Mouse (Mus musculus): ENCODE measurements around the gene Prim2. TPM values are rescaled to one million over a fixed set of nuclear protein-coding genes. Genes with fewer than 3 reads are reported as not detected.

The Prim2 gene
- polyA plus RNA-seq, 1 experiment from 2014 or later = 34.4 TPM

DNA sequence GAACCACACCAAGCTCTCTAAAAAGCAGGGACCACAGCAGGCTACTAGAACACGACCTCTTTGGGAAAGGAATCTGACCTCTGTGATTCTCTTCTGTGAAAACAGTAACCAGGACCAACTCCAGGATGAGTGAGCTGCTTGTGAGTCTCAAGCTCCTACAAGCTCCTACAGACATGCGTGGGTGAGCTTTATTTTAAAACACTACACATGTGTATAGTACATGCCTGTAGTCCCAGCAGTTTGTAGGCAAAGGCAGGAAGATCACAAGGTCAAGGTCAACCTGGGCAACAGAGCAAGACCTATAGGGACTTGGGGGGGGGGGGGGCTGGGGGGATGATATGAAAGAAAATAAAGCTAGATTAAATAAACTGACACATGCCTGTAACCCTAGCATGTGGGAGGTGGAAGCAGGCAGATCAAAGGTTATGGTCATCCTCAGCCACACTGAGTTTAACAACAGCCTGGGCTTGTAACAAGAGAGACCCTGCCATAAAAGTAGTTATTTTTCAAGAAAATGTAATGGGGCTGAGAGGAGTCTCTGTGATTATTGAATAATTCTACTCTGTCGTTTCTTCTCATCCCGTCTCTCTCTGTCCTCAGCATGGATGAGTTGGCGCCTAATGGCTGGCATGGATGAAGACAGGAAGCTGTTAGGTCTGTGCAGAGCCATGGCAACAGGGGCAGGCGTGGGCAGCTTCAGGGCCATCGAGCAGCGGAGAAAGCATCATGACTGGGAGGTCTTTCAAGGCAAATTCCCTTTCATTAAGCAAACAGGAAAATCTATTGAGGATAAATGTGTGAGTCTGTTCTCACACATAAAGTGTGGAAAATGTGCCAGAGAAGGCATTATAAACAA, 78.8 kb downstream of the Prim2 start:
- no peak overlapping the region for H3K4me3 ChIP-seq (replicated peaks)
- H3K27ac ChIP-seq (replicated peaks) = no peak overlapping the region
- H3K4me1 ChIP-seq (replicated peaks) = no peaks in the 10 kb centered on the region; the same call in 1 of the 2 replicates
- WGBS (ENCODE audit: insufficient replicate concordance) = 81% methylated on average over 8 of the region's 8 CpGs
- no peaks in the 10 kb centered on the region for H3K27me3 ChIP-seq
- no peak overlapping the region for H3K4me2 ChIP-seq
- no peak for ATAC-seq (ENCODE audit: insufficient read depth)
- peaks cover 4% of the 10 kb centered on the region; the same call in 1 of the 2 replicates for H3K36me3 ChIP-seq (replicated peaks)
- H3K9ac ChIP-seq = no peak overlapping the region
- no peaks in the 10 kb centered on the region for H3K9me3 ChIP-seq (replicated peaks)

DNA sequence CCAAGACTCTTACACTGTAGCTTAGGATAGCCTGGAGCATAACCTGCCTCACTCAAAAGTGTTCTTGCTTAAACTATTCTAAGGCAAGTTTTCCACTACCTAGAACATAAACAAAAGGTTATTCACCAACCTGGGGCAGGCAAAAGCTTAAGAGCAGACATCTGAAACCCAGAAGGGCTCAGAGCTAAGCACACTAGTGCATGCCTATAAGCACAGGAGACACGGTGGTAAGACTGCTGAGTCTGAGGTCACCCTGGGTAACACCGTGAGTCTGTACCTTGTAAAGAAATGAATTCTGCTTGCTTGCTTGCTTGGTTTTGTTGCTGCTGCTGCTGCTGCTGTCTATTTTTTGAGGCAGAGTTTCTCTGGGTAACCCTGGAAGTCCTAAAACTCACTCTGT, 80.1 kb downstream of the Prim2 start:
- peaks cover 4% of the 10 kb centered on the region; the same call in 1 of the 2 replicates for H3K36me3 ChIP-seq (replicated peaks)

DNA sequence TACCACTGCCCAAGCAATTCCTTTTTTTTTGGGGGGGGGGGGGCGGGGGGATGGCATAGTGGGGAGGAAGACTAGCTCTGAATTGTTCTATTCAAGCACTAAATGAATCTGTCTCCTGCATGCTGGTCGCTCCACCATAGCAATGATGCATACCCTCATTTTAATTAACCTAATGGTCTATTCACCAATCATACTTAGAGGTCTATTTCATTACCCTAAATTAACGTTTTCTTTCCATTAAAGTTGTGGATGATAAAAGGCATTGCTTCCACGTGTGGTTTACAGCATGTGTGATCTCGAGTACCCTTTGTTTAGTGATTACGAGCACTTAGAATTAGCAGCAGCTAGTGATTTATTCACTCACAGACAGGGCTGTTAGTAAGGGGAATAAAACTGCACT, 81.0 kb downstream of the Prim2 start:
- no peaks in the 10 kb centered on the region for H3K9me3 ChIP-seq (replicated peaks)
- H3K27me3 ChIP-seq = no peaks in the 10 kb centered on the region
- WGBS (ENCODE audit: insufficient replicate concordance) = 61% methylated on average over 6 of the region's 6 CpGs

More for the DNA sequence above, 80.1 kb downstream of the Prim2 start:
- Histone ChIP-seq H3K9me3 (replicated peaks) (no peaks in the 10 kb centered on the region), H3K4me1 (replicated peaks) (peaks cover 3% of the 10 kb centered on the region; the same call in 1 of the 2 replicates), H3K27me3 (no peaks in the 10 kb centered on the region), H3K4me3 (replicated peaks) (no peak overlapping the region), H3K4me2 (no peak overlapping the region), H3K27ac (replicated peaks) (no peak overlapping the region), H3K9ac (no peak overlapping the region)
- WGBS (ENCODE audit: insufficient replicate concordance) = 75% methylated on average over 2 of the region's 2 CpGs
- ATAC-seq (ENCODE audit: insufficient read depth) = no peak

GRCm38 (mm10) chr1:33584590-33584978, 85.0 kb downstream of the Prim2 start:
- ATAC-seq (ENCODE audit: insufficient read depth) = no peak
- H3K27ac ChIP-seq (replicated peaks) = no peak overlapping the region
- H3K9me3 ChIP-seq (replicated peaks) = no peaks in the 10 kb centered on the region
- no peaks in the 10 kb centered on the region for H3K27me3 ChIP-seq
- H3K9ac ChIP-seq = no peak overlapping the region
- H3K4me2 ChIP-seq = no peak overlapping the region
- H3K4me1 ChIP-seq (replicated peaks) = peaks cover 16% of the 10 kb centered on the region
- no peak overlapping the region for H3K4me3 ChIP-seq (replicated peaks)
- H3K36me3 ChIP-seq (replicated peaks) = no peaks in the 10 kb centered on the region; the same call in 1 of the 2 replicates

More for the DNA sequence above, 81.0 kb downstream of the Prim2 start:
- H3K36me3 ChIP-seq (replicated peaks) = peaks cover 4% of the 10 kb centered on the region; the same call in 1 of the 2 replicates
- H3K4me3 ChIP-seq (replicated peaks) = no peak overlapping the region
- no peak overlapping the region for H3K9ac ChIP-seq
- peaks cover 3% of the 10 kb centered on the region; the same call in 1 of the 2 replicates for H3K4me1 ChIP-seq (replicated peaks)
- no peak for ATAC-seq (ENCODE audit: insufficient read depth)
- no peak overlapping the region for H3K27ac ChIP-seq (replicated peaks)
- H3K4me2 ChIP-seq = no peak overlapping the region

DNA sequence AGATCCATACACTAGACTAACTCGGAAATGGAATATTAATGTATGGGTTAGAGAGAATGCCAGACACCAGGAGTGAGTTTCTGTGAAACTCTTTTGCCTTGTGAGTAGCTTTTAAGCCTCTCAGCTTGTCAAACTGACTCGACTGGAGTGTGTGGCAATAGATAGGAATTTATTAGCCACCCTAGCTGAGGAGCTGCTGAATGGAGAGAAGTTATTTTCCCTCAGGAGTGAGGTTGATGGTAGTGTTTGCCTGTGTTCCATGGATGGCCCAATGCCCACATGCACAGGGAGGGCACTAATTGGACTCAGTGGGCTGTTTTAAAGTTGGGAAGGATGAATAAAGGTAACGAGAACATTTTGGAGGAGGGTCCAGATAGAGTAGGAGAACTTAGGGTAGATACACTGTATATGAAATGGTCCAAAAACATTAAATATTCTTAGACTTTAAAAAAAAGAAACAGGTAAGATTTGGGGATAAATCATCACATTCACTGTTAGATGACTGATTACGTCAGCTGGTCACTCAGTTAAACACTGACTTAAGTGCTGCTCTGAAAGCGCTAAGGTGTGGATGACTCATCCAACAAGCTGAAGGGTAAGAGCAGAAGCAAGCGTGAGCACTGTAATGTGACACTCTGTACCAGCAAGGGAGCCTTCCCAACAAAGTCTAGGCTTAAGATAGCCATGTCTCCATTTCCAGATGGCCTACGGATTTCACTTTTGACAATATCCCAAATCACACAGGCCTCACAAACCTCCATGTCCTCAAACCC, 85.6 kb downstream of the Prim2 start:
- H3K9ac ChIP-seq = no peak overlapping the region
- peaks cover 21% of the 10 kb centered on the region for H3K4me1 ChIP-seq (replicated peaks)
- 79% methylated on average over 7 of the region's 7 CpGs for WGBS (ENCODE audit: insufficient replicate concordance)
- ATAC-seq (ENCODE audit: insufficient read depth) = no peak
- H3K36me3 ChIP-seq (replicated peaks) = no peaks in the 10 kb centered on the region
- no peak overlapping the region for H3K27ac ChIP-seq (replicated peaks)
- H3K9me3 ChIP-seq (replicated peaks) = no peaks in the 10 kb centered on the region
- no peak overlapping the region for H3K4me3 ChIP-seq (replicated peaks)
- H3K27me3 ChIP-seq = no peaks in the 10 kb centered on the region
- H3K4me2 ChIP-seq = no peak overlapping the region

DNA sequence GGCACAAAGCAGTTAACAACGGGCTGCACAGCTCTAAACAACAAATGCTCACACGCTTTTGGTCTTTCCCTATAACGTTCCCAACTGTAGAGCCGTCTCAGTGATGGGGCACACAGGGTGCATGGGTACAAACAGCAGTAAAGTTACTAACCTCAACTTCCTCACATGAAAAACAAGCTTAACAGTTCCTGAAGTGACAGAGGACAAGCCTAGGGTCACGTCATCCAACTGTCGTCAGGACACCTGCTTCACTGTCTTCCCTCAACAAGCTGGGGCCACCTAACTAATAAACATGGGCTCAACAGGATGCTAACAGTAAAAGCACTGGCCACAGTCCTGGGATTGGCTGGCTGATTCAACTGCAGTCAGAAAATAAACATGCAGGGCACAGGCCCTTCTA, 91.0 kb downstream of the Prim2 start:
- Histone ChIP-seq H3K27me3 (no peaks in the 10 kb centered on the region), H3K9me3 (replicated peaks) (no peaks in the 10 kb centered on the region), H3K4me2 (no peak overlapping the region), H3K27ac (replicated peaks) (peak overlapping the region; percentile 55; the same call in 1 of the 2 replicates), H3K4me1 (replicated peaks) (peaks cover 50% of the 10 kb centered on the region), H3K36me3 (replicated peaks) (no peaks in the 10 kb centered on the region), H3K4me3 (replicated peaks) (no peak overlapping the region), H3K9ac (no peak overlapping the region)
- 44% methylated on average over 6 of the region's 6 CpGs for WGBS (ENCODE audit: insufficient replicate concordance)
- ATAC-seq (ENCODE audit: insufficient read depth) = no peak

- peak overlapping the region; percentile 62 for H3K4me2 ChIP-seq
- peak; percentile 99 for ATAC-seq (ENCODE audit: insufficient read depth)
- peaks cover 57% of the 10 kb centered on the region for H3K4me1 ChIP-seq (replicated peaks)
- no peak overlapping the region for H3K4me3 ChIP-seq (replicated peaks)
- WGBS (ENCODE audit: insufficient replicate concordance) = 23% methylated on average over 6 of the region's 6 CpGs
- H3K9ac ChIP-seq = no peak overlapping the region
- H3K9me3 ChIP-seq (replicated peaks) = no peaks in the 10 kb centered on the region
- H3K27me3 ChIP-seq = no peaks in the 10 kb centered on the region
- peak overlapping the region; percentile 85 for H3K27ac ChIP-seq (replicated peaks)
- H3K36me3 ChIP-seq (replicated peaks) = 0 out of 2 replicates have a peak, but pooled peaks cover 5% of the 10 kb centered on the region
Measured at GRCm38 (mm10) chr1:33574459-33574858, 95.1 kb downstream of the Prim2 start.

DNA sequence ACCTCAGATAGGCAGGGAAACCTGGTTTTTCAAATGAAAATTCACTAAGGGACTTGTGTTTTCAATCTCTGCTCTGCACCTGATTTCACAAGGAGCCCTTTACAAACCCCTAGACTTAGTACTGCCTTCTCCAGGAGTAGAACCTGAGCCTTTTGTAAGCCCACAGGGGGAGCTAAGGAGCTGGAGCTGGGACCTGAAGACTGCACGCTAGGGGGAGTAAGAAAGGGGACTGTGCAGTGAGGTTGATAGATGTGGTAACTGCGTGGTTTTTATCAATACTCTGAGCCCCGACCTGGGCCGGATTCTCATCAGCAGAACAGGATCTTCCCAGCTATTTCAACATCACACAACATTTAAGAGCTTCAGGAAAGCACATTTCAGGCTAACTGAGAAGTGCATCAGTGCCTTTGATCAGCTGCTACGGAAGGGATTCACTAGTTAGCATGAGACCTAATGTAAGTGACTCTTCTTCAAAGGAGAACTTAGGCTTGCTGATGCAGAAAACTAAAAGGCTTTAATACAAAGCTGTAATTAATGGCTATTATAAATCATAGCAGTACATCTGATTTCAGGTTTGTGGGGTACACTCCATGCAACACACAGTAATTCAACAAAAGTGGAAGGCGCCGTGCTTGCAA, 103.7 kb downstream of the Prim2 start:
- no peak overlapping the region for H3K9ac ChIP-seq
- no peaks in the 10 kb centered on the region for H3K9me3 ChIP-seq (replicated peaks)
- peaks cover 7% of the 10 kb centered on the region; the same call in 1 of the 2 replicates for H3K4me1 ChIP-seq (replicated peaks)
- no peaks in the 10 kb centered on the region for H3K36me3 ChIP-seq (replicated peaks)
- WGBS (ENCODE audit: insufficient replicate concordance) = 42% methylated on average over 7 of the region's 7 CpGs
- no peak overlapping the region for H3K4me3 ChIP-seq (replicated peaks)
- H3K4me2 ChIP-seq = no peak overlapping the region
- ATAC-seq (ENCODE audit: insufficient read depth) = peak; percentile 69
- no peaks in the 10 kb centered on the region for H3K27me3 ChIP-seq
- peak overlapping the region; percentile 20; the same call in 1 of the 2 replicates for H3K27ac ChIP-seq (replicated peaks)

DNA sequence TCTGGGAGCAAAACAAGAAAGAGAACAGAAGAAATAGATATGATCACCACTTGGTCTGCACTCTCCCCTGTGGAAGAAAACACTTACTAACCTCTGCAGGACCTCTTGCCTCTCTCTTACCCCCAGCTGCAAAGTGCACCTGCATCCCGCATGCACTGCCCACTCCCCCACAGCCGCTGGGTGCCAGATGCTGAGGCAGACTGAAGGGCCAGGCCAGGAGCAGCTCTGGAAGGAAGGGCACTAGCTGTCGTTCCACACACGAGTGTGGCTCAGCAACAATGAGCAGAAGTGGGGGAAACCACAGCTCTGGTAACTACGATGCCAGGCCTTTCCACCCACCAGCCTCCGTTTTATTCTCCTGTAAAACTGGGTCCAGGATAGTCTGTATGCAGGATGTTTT, 105.6 kb downstream of the Prim2 start:
- H3K27me3 ChIP-seq = no peaks in the 10 kb centered on the region
- no peak for ATAC-seq (ENCODE audit: insufficient read depth)
- 65% methylated on average over 6 of the region's 6 CpGs for WGBS (ENCODE audit: insufficient replicate concordance)
- H3K4me3 ChIP-seq (replicated peaks) = no peak overlapping the region
- H3K9me3 ChIP-seq (replicated peaks) = no peaks in the 10 kb centered on the region
- H3K36me3 ChIP-seq (replicated peaks) = no peaks in the 10 kb centered on the region
- no peak overlapping the region for H3K9ac ChIP-seq
- H3K4me1 ChIP-seq (replicated peaks) = peaks cover 7% of the 10 kb centered on the region; the same call in 1 of the 2 replicates
- no peak overlapping the region for H3K27ac ChIP-seq (replicated peaks)
- H3K4me2 ChIP-seq = no peak overlapping the region

DNA sequence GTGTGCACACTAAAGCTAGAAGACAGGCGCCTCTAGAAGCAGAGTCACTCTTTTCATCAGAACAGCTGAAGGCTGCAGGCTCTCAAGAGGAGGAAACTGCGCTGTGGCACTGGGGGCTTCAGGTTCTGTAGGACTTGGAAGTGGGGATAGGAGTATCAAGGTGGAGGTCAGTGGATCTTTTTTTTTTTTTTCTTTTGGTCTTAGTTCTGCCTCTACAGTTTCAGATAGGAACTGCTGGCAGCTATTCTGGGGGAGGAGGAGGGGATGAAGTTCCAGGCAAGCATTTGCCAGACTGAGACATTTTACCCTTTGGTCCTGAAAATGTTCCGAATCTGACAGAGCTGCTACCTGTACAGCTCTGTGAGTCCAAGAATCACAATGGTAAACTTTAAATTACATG, 106.0 kb downstream of the Prim2 start:
- no peak for ATAC-seq (ENCODE audit: insufficient read depth)
- H3K4me1 ChIP-seq (replicated peaks) = peaks cover 7% of the 10 kb centered on the region; the same call in 1 of the 2 replicates
- H3K9ac ChIP-seq = no peak overlapping the region
- WGBS (ENCODE audit: insufficient replicate concordance) = 83% methylated on average over 3 of the region's 3 CpGs
- H3K9me3 ChIP-seq (replicated peaks) = no peaks in the 10 kb centered on the region
- no peaks in the 10 kb centered on the region for H3K36me3 ChIP-seq (replicated peaks)
- no peaks in the 10 kb centered on the region for H3K27me3 ChIP-seq
- no peak overlapping the region for H3K4me2 ChIP-seq
- no peak overlapping the region for H3K27ac ChIP-seq (replicated peaks)
- H3K4me3 ChIP-seq (replicated peaks) = no peak overlapping the region

GRCm38 (mm10) chr1:33556638-33557037, 113.0 kb downstream of the Prim2 start:
- ATAC-seq (ENCODE audit: insufficient read depth) = no peak
- no peak overlapping the region for H3K9ac ChIP-seq
- no peak overlapping the region for H3K4me2 ChIP-seq
- no peaks in the 10 kb centered on the region for H3K4me1 ChIP-seq (replicated peaks)
- H3K36me3 ChIP-seq (replicated peaks) = no peaks in the 10 kb centered on the region
- no peak overlapping the region for H3K4me3 ChIP-seq (replicated peaks)
- H3K27me3 ChIP-seq = no peaks in the 10 kb centered on the region
- no peak overlapping the region for H3K27ac ChIP-seq (replicated peaks)
- no peaks in the 10 kb centered on the region for H3K9me3 ChIP-seq (replicated peaks)
- 19% methylated on average over 4 of the region's 4 CpGs for WGBS (ENCODE audit: insufficient replicate concordance)

Data from liver, embryonic 15.5 days (tissue).